Mouse (Mus musculus): ENCODE measurements at regions not wholly inside any gene's neighbourhood (a gene's known extent, or its start where the extent isn't known, plus 50 kb on each side); places are given as distances from the start of the nearest gene placed in this dataset.

DNA sequence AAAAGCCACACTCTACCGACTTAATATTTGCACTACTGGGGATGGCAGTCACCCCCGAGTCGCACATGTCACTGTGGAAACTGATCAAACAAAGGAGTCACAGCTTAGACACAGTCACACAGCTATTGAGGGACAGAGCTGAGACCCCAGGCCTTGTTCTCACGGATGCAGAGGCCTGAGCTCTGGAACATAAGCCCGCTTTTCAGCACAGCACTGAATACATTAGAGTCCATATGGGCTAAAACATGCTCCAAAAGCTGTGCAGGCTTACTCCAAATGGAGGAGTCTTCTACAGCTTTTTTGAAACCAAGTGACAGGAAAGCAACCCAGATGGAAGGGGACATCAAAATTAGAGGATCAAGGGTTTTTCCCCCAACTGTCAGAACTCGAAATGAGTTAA is 69.0 kb upstream of the Slc28a3 start:
- Histone ChIP-seq H3ac (ENCODE audit: control insufficient read depth, insufficient read length) (no peak overlapping the region), H3K79me2 (ENCODE audit: control insufficient read depth, insufficient read depth) (no peaks in the 10 kb centered on the region)
- TF ChIP-seq CEBPB (IDR thresholded peaks at IDR 0.05; ENCODE audit: insufficient read depth, poor library complexity, severe bottlenecking) (no peak), MYOG (IDR thresholded peaks at IDR 0.05; ENCODE audit: control insufficient read depth in 1 of 3, insufficient read depth in 1 of 3, insufficient read length in 2 of 3, low read depth in 2 of 3) (no peak), USF1 (IDR thresholded peaks at IDR 0.05; ENCODE audit: low read depth) (no peak), MAX (IDR thresholded peaks at IDR 0.05; ENCODE audit: low read depth) (no peak), E2F4 (IDR thresholded peaks at IDR 0.05; ENCODE audit: insufficient read depth) (no peak), TCF3 (IDR thresholded peaks at IDR 0.05; ENCODE audit: insufficient read length, low read depth) (no peak), SRF (IDR thresholded peaks at IDR 0.05; ENCODE audit: control insufficient read depth, insufficient read length, low read depth) (no peak), POLR2AphosphoS2 (IDR thresholded peaks at IDR 0.05; ENCODE audit: insufficient read length, low read depth) (no peak), POLR2A (IDR thresholded peaks at IDR 0.05; ENCODE audit: insufficient read length, low read depth) (no peak), MYOD1 (IDR thresholded peaks at IDR 0.05; ENCODE audit: control insufficient read depth in 1 of 3, insufficient read length in 2 of 3, low read depth in 2 of 3) (no peak), REST (IDR thresholded peaks at IDR 0.05; ENCODE audit: insufficient read depth, insufficient read length) (no peak), TCF12 (IDR thresholded peaks at IDR 0.05; ENCODE audit: insufficient read depth, poor library complexity, severe bottlenecking) (no peak)

GRCm38 (mm10) chr13:58686822-58687221 is 76.1 kb upstream of the Slc28a3 start:
- Histone ChIP-seq H3ac (ENCODE audit: control insufficient read depth, insufficient read length) (no peak overlapping the region), H3K79me2 (ENCODE audit: control insufficient read depth, insufficient read depth) (no peaks in the 10 kb centered on the region), H3K4me2 (ENCODE audit: low read depth) (no peak overlapping the region), H3K4me3 (no peak overlapping the region), H3K27me3 (ENCODE audit: control insufficient read depth, insufficient read depth, insufficient read length) (no peaks in the 10 kb centered on the region), H3K36me3 (ENCODE audit: control insufficient read depth, insufficient read depth) (no peaks in the 10 kb centered on the region)
- TF ChIP-seq E2F4 (IDR thresholded peaks at IDR 0.05; ENCODE audit: insufficient read depth) (no peak), TCF12 (IDR thresholded peaks at IDR 0.05; ENCODE audit: insufficient read depth, poor library complexity, severe bottlenecking) (no peak), POLR2AphosphoS2 (IDR thresholded peaks at IDR 0.05; ENCODE audit: insufficient read length, low read depth) (no peak), MYOD1 (IDR thresholded peaks at IDR 0.05; ENCODE audit: control insufficient read depth in 1 of 3, insufficient read length in 2 of 3, low read depth in 2 of 3) (no peak), CEBPB (IDR thresholded peaks at IDR 0.05; ENCODE audit: insufficient read depth, poor library complexity, severe bottlenecking) (no peak), POLR2A (IDR thresholded peaks at IDR 0.05; ENCODE audit: insufficient read length, low read depth) (no peak), TCF3 (IDR thresholded peaks at IDR 0.05; ENCODE audit: insufficient read length, low read depth) (no peak), SRF (IDR thresholded peaks at IDR 0.05; ENCODE audit: control insufficient read depth, insufficient read length, low read depth) (no peak), USF1 (IDR thresholded peaks at IDR 0.05; ENCODE audit: low read depth) (no peak), MAX (IDR thresholded peaks at IDR 0.05; ENCODE audit: low read depth) (no peak), MYOG (IDR thresholded peaks at IDR 0.05; ENCODE audit: control insufficient read depth in 1 of 3, insufficient read depth in 1 of 3, insufficient read length in 2 of 3, low read depth in 2 of 3) (no peak), REST (IDR thresholded peaks at IDR 0.05; ENCODE audit: insufficient read depth, insufficient read length) (no peak)

More for the DNA sequence above, 69.0 kb upstream of the Slc28a3 start:
- Histone ChIP-seq H3K27me3 (ENCODE audit: control insufficient read depth, insufficient read depth, insufficient read length) (no peaks in the 10 kb centered on the region), H3K4me3 (no peak overlapping the region), H3K4me2 (ENCODE audit: low read depth) (no peak overlapping the region), H3K36me3 (ENCODE audit: control insufficient read depth, insufficient read depth) (no peaks in the 10 kb centered on the region)

- Histone ChIP-seq H3K4me2 (ENCODE audit: low read depth) (no peak overlapping the region), H3K4me3 (no peak overlapping the region), H3ac (ENCODE audit: control insufficient read depth, insufficient read length) (no peak overlapping the region), H3K27me3 (ENCODE audit: control insufficient read depth, insufficient read depth, insufficient read length) (no peaks in the 10 kb centered on the region), H3K79me2 (ENCODE audit: control insufficient read depth, insufficient read depth) (no peaks in the 10 kb centered on the region), H3K36me3 (ENCODE audit: control insufficient read depth, insufficient read depth) (no peaks in the 10 kb centered on the region)
- TF ChIP-seq MYOD1 (IDR thresholded peaks at IDR 0.05; ENCODE audit: control insufficient read depth in 1 of 3, insufficient read length in 2 of 3, low read depth in 2 of 3) (no peak), USF1 (IDR thresholded peaks at IDR 0.05; ENCODE audit: low read depth) (no peak), SRF (IDR thresholded peaks at IDR 0.05; ENCODE audit: control insufficient read depth, insufficient read length, low read depth) (no peak), TCF3 (IDR thresholded peaks at IDR 0.05; ENCODE audit: insufficient read length, low read depth) (no peak), POLR2AphosphoS2 (IDR thresholded peaks at IDR 0.05; ENCODE audit: insufficient read length, low read depth) (no peak)
These were observed 76.9 kb upstream of the Slc28a3 start for GRCm38 (mm10) chr13:58687609-58688008.

GRCm38 (mm10) chr13:58688249-58688648 is 77.6 kb upstream of the Slc28a3 start:
- TF ChIP-seq POLR2AphosphoS2 (IDR thresholded peaks at IDR 0.05; ENCODE audit: insufficient read length, low read depth) = no peak
- TF ChIP-seq REST (IDR thresholded peaks at IDR 0.05; ENCODE audit: insufficient read depth, insufficient read length) = no peak
- TF ChIP-seq TCF12 (IDR thresholded peaks at IDR 0.05; ENCODE audit: insufficient read depth, poor library complexity, severe bottlenecking) = no peak
- TF ChIP-seq SRF (IDR thresholded peaks at IDR 0.05; ENCODE audit: control insufficient read depth, insufficient read length, low read depth) = no peak
- no peak for TF ChIP-seq MAX (IDR thresholded peaks at IDR 0.05; ENCODE audit: low read depth)
- no peak for TF ChIP-seq POLR2A (IDR thresholded peaks at IDR 0.05; ENCODE audit: insufficient read length, low read depth)
- TF ChIP-seq USF1 (IDR thresholded peaks at IDR 0.05; ENCODE audit: low read depth) = no peak
- TF ChIP-seq CEBPB (IDR thresholded peaks at IDR 0.05; ENCODE audit: insufficient read depth, poor library complexity, severe bottlenecking) = no peak
- TF ChIP-seq E2F4 (IDR thresholded peaks at IDR 0.05; ENCODE audit: insufficient read depth) = no peak
- no peak for TF ChIP-seq MYOD1 (IDR thresholded peaks at IDR 0.05; ENCODE audit: control insufficient read depth in 1 of 3, insufficient read length in 2 of 3, low read depth in 2 of 3)
- TF ChIP-seq MYOG (IDR thresholded peaks at IDR 0.05; ENCODE audit: control insufficient read depth in 1 of 3, insufficient read depth in 1 of 3, insufficient read length in 2 of 3, low read depth in 2 of 3) = no peak
- no peak for TF ChIP-seq TCF3 (IDR thresholded peaks at IDR 0.05; ENCODE audit: insufficient read length, low read depth)
- no peaks in the 10 kb centered on the region for H3K79me2 ChIP-seq (ENCODE audit: control insufficient read depth, insufficient read depth)
- no peak overlapping the region for H3ac ChIP-seq (ENCODE audit: control insufficient read depth, insufficient read length)
- no peaks in the 10 kb centered on the region for H3K36me3 ChIP-seq (ENCODE audit: control insufficient read depth, insufficient read depth)
- no peaks in the 10 kb centered on the region for H3K27me3 ChIP-seq (ENCODE audit: control insufficient read depth, insufficient read depth, insufficient read length)
- no peak overlapping the region for H3K4me2 ChIP-seq (ENCODE audit: low read depth)
- H3K4me3 ChIP-seq = no peak overlapping the region

DNA sequence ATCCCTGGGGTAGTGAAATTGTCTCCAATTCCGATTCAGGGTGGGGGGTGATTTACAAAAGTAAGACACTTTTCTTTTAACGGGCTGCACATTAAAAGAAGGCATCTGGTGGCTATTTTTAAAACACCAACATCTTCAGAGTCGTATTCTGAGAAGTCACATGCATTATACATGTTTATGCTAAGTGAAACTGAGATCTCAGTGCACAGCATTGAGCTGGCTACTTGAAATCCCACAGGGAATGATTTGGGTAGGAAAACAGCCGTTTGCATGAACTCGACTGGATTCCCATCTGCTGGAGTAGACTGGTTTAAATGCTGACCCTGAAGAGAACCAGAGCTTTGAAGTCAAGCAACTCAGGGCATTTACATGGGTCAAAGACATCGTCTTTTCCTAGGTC is 84.0 kb upstream of the Slc28a3 start:
- no peaks in the 10 kb centered on the region for H3K36me3 ChIP-seq (ENCODE audit: control insufficient read depth, insufficient read depth)
- H3K4me3 ChIP-seq = no peak overlapping the region
- TF ChIP-seq E2F4 (IDR thresholded peaks at IDR 0.05; ENCODE audit: insufficient read depth) (no peak), TCF3 (IDR thresholded peaks at IDR 0.05; ENCODE audit: insufficient read length, low read depth) (no peak), MYOD1 (IDR thresholded peaks at IDR 0.05; ENCODE audit: control insufficient read depth in 1 of 3, insufficient read length in 2 of 3, low read depth in 2 of 3) (no peak), REST (IDR thresholded peaks at IDR 0.05; ENCODE audit: insufficient read depth, insufficient read length) (no peak), USF1 (IDR thresholded peaks at IDR 0.05; ENCODE audit: low read depth) (no peak), SRF (IDR thresholded peaks at IDR 0.05; ENCODE audit: control insufficient read depth, insufficient read length, low read depth) (no peak), MAX (IDR thresholded peaks at IDR 0.05; ENCODE audit: low read depth) (no peak), POLR2A (IDR thresholded peaks at IDR 0.05; ENCODE audit: insufficient read length, low read depth) (no peak), POLR2AphosphoS2 (IDR thresholded peaks at IDR 0.05; ENCODE audit: insufficient read length, low read depth) (no peak), CEBPB (IDR thresholded peaks at IDR 0.05; ENCODE audit: insufficient read depth, poor library complexity, severe bottlenecking) (no peak), TCF12 (IDR thresholded peaks at IDR 0.05; ENCODE audit: insufficient read depth, poor library complexity, severe bottlenecking) (no peak), MYOG (IDR thresholded peaks at IDR 0.05; ENCODE audit: control insufficient read depth in 1 of 3, insufficient read depth in 1 of 3, insufficient read length in 2 of 3, low read depth in 2 of 3) (no peak)
- no peaks in the 10 kb centered on the region for H3K27me3 ChIP-seq (ENCODE audit: control insufficient read depth, insufficient read depth, insufficient read length)
- H3ac ChIP-seq (ENCODE audit: control insufficient read depth, insufficient read length) = no peak overlapping the region
- H3K79me2 ChIP-seq (ENCODE audit: control insufficient read depth, insufficient read depth) = no peaks in the 10 kb centered on the region
- no peak overlapping the region for H3K4me2 ChIP-seq (ENCODE audit: low read depth)
